Mouse (Mus musculus): Measurements from ENCODE around the gene Tmem50b.

Tmem50b gene

DNA sequence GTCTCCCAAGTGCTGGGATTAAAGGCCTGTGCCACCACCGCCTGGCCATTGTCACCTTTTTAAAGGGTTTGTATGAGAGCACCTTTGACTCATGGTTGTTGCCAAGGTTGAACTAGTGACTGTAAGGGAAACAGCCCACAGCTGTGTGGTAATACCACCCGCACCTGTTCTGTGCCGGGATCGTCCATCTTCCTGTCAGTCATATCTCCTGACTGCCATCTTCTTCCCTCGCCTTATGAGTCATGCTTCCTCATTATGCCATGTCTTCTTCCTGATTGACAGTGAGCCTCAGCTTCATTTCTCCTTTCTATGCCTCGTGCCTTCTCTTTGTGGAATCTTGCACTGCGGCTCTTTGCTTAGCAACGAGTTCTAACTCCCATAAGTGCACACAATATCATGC is 9.4 kb upstream of the Tmem50b start:
- no peak for DNase-seq

DNA sequence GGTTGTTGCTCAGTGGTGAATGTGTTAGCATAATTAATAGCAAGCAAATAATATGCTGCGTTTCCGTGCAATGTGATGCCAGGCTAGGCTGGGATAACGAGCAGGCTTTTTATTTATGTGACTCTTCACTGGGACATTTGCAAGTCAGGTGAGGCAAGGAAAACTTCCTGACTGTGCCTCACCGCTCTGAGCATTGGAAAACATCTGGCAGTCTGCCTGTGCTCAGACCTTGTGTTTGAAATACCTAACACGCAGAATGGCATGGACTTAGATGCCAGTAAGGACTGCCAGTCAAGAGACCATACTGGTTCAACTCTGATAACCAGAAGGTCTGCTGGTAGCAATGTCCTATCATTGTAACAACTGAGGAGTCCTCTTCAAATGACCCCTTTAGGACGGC is 7.6 kb upstream of the Tmem50b start:
- DNase-seq = no peak

DNA sequence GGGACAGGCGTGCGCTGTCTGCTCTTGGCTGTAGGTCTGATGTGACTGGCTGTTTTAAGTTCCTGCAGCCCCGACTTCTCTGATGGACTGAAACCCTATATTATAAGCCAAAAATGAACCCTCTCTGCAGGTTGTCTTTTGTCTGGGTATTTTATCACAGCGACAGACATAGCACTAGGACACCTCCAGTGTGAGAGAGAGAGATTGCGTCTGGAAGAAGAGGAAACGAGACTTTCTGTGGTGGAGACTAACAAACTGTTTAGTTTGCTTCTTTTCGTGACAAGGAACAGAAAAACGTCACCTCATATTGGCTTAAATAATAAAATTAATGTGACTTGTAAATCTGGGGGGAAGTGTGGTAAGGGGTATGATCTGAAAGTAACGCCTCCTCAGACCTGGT is 4.1 kb upstream of the Tmem50b start:
- DNase-seq = no peak

DNA sequence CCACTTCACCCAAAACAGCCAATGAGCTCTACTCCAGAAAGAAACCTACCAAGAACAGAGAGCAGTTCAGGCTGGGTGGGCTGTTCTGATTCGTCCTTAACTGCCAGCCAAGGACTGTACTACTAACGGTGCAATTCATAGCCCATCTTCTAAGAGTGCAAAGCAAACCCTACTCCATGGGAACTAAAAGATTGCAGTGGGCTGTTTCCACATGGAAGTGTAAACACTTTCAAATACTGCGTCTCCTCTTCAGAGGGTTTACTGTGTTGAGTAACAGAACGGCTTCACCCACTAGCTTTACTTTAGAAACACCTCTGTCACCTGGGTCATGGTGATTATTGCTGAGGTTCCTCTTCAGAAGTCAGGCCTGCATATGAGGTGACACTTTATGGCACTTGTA is 3.5 kb upstream of the Tmem50b start:
- no peak for DNase-seq

DNA sequence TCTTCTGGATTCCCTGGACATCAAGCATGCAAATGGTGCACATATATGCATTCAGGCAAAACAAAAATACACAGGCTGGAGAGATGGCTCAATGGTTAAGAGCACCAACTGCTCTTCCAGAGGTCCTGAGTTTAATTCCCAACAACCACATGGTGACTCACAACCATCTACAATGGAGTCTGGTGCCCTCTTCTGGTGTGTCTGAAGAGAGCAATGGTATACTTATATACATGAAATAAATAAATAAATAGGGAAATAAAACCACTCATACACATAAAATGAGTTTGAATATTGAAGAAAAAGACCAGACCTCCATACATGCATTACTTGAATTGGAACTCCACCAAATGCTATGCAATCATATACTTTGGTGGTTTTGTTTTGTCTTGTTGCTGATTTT is 1.6 kb upstream of the Tmem50b start:
- no peak for DNase-seq

DNA sequence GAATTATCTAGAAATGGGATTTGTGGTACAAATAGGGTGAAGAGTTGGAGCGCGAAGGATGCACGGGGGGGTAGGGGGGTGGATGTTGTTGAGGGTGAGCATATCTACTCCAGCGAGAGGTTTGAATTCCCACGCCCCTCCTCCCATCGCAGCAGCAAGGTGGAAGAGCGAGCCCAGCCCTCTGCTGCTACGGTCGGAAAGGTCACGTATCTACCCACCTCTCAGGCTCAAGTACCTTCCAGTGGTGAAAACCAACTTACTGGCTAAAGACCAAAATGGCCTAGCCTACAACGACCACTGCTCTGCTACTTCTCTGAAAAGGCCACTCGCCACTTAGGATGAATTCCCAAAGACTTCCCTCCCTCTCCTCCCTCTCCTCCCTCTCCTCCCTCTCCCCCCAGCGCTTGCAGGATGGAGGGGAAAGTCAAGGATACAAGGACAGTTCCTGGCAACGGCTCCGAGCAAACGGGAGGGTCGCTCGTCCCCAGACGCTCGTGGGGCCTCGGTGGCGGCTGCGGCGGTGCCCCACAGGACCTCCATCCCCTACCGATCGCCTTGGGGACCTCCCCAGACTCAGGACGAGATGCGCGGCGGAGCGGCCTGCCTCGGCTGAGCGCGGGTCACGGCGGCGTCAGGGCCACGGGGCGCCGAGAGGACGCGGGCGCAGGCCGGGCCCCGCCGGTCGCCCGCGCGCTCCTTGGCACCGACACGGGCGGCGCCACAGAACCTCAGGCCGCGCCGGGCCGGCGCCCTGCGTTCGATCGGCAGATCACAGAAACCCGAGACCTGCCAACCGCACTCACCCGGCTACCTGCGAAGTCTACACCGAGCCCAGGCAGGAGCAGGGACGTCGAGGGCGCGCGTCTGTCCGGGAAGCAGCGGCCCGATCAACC is 575 bp downstream of the Tmem50b start:
- no peak for DNase-seq

DNA sequence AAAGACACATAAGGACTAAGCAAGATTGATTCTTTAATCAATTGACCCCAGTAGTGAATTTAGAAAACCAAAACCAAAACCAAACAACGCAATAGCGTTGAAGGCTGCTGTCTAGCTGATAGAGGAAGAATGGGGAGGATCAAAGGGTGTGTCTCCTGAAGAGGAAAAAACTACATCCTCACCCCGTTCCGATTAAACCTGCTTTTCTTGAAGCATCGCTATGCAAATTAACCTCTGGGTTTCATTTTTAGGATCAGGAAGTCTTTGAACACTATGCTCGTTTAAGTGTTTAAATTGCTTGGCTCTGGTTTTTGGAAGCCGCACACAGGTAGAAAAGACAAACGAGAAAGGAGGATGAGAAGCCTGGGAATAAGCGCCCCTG is 1.2 kb downstream of the Tmem50b start:
- DNase-seq = no peak

DNA sequence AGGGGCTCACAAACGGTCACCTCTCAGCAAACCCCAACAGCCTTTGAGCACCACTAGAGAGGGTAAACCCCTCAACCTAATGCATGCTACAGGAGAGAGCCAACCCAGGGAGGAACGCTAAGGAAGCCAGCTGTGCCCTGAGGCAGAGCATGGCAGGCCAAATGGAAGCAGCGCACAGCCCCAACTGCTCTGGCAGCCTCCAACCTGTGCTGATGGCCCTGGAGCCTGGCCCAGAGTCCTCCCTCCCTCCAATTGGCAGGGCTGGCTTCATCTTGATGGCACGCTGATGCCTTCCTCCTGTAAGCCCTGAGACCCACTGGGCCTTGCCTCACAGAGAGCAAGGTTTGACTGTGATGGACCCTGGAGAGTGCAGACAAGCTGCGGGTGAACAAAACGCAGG is 2.5 kb downstream of the Tmem50b start:
- DNase-seq = peak; percentile 66

DNA sequence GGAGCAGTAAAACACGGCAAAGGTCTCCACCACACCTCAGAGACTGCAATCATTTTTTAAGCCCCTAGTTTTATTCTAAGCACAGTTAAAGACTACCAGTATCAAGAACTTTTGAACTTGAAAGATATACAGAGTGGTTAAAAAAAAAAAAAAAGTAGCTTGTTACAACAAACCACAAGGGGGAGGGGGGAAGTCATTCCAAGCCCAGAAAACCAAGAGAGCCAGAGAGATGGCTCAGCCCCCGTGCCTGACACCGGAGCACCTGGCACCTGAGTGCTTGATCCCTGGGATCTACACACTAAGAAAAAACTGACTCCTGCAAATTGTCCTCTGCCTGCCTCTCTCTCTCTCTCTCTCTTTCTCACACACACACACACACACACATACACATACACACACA is 4.3 kb downstream of the Tmem50b start:
- DNase-seq = no peak

DNA sequence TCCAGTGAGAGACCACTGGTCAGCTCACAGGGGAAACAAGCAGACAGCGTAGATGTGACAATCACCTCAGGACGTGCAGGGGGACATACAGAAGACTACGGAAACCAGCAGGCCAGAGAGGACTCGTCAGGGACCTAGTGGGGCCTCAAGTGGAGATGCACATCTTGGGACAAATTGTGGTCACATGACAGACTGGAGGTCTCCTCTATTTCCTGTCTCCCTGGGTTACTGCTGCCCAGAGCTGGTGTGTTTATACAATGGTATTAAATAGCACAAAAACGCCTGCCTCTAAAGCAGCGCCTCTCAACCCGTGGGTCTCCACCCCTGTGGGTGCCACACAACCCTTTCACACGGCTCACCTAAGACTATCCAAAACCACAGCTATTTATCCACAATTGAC is 5.4 kb downstream of the Tmem50b start:
- no peak for DNase-seq

DNA sequence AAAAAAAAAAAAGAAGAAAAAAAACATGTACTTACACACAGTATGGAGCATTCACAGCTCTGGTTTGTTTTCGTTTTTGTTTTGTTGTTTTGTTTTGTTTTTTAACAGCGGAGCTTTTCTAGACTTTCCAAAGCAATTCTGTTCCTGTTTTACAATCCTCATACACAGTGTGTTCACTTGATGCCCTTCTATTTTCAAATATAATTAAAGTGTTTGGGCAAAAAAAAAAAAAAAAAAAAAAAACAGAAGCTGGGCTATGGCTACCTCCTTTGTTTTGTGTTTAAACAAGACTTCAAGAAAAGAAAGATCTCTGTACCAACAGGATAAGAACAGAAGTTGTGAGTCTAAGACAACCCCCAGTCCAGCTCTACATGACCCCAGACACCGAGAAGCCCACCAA is 8.9 kb downstream of the Tmem50b start:
- DNase-seq = no peak

DNA sequence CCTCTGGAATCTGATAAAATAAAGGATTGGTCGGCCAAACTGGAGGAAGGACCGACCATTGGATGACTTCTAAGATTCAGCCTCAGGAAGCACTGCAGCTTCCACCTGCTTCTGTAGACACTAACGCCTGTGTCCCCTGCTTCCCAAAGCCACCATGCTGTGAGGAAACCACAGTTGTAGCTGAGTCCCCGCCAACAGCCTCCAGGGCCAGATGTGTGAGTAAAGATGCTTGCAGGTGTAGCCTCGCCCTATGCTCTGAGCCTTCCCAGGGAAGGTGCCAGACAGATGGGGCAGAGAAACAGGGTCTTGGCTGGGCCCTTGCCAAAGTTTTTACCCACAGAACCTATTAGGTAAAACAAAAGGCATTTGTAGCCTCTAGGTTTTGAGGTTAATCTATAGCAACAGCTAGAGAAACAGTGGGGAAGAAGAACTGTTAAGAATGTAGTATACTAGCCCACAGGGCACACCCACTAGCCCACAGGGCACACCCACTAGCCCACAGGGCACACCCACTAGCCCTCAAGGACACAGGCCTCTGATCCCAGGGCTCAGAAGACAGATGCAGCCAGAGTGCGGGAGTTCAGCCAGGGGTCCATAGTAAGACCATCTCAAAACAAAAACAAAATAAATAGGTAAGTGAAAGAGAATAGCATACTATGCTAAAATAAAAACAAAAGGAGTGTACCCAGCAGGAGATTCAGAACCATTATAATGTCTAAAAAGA is 9.7 kb downstream of the Tmem50b start:
- no peak for DNase-seq

DNA sequence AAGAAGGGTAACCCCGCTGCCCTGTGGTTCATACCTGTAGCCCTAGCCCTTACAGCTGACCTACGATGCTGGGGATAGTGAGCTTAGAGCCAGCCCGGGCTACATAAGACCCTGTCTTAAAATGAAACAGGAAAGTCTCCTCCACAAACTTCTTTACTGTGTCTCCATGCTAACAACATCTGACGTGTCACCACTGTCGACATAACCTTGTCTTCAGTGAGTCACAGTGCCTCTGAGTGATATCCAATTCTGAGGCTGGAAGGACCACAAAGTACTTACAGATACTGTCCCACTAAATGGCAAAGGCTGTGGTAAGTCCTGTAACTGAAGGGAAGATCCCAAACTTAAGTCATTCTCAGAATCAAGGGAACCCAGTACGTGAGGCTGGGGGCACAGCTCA is 11.4 kb downstream of the Tmem50b start:
- no peak for DNase-seq

DNA sequence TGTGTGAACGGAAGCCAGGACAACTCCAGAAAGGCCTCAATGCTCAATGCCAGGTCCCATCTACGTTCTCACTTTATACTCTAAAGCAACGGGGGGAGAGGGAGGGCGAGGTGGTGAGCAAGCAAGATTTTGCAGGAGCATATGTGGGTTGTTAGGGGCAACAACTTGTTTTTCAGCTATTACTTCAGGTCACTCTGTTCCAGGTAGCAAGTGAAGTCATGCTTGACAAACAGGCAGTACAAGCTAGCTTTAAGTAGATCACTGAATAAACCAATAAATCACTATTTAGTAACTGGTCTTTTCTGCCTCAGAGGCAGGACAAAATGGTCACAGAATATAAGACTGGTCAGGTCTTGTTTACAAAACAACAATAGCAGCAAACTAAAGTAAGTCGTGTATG is 12.0 kb downstream of the Tmem50b start:
- DNase-seq = no peak

DNA sequence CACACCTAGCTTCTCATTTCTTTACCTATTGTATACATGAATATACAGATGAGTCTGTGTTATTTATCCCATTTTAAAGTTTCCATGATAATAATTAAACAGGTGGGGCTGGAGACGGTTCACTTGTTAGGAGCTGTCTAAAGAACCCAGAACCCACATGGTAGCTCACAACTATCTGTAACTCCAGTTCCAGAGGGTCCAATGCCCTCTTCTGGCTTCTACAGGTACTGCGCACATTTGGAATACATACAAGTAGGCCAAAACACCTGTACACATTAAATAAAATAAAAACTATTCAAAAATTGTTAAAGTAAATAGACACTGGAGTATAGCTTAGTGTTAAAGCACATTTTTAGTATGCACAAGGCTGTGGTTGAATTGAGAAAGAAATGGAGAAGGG is 15.3 kb downstream of the Tmem50b start:
- no peak for DNase-seq

DNA sequence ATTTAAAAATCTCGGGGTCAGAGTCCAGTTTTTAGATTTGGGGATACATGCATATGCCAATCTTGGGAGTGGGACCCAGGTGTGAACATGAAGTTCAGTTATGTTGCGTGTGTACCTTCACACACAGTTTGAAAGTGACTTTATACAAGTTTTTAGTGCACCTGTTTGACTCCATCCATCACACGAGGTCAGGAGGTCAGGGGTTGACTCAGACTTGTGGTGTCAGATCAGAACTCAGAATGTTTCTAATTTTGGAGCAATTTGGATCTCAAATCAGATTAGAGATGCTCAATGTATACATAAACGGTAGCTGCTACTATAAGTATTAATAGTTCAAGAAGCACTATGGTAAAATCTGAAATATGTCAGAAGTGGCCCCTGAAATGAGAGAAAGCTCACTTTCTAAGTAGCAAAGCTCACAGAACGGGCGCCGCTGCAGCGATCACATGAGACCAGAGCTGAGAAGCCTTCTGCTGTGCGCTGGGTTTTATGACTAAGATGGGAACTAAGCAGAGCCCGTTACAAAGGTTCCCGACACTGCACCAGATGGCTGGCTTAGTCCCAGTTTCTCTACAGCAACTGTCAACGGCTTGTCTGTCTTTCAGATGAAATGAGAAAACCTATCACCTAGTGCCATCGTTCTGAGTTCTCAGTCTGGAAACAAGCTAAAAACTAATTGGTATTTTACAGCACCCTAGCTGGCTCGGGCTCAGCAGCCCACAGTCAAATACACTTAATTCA is 18.4 kb downstream of the Tmem50b start:
- DNase-seq = no peak

DNA sequence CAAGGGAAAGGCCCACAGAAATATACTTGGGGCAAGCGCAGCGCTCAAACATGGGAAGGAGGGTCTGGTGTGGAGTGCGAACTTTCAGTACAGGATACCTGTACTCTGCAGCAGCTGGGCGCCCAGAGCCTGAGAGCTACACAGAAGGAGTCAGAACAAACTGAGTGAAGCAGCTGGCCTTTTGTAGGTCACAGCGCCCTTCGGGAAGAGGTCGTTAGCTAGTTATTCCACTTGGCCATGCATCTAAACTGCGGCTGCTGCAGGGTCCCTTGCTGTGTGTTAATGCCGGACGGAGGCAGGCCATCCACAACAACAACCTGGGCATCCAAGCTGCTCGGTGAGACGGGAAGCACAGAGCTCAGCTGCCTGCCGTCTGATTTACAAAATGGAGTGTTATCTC is 22.4 kb downstream of the Tmem50b start:
- DNase-seq = no peak

DNA sequence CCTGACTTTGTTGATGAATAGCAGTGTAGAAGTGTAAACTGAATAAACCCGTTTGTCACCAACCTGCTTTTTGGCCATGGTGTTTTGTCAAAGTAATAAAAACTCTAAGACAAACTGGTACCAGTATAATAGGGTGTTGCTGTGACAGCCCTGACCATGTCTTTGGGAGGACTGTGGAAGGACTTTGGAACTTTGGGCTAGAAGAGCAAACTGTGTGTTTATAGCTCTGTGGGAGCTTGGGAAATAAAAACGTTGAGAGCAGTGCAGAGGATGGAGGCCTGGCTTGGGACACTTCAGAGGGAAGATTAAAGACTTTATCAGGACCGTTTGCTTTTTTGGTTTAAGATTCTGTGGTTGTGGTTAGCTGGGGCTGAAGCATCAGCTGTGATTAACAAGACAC is 26.5 kb downstream of the Tmem50b start:
- no peak for DNase-seq

DNA sequence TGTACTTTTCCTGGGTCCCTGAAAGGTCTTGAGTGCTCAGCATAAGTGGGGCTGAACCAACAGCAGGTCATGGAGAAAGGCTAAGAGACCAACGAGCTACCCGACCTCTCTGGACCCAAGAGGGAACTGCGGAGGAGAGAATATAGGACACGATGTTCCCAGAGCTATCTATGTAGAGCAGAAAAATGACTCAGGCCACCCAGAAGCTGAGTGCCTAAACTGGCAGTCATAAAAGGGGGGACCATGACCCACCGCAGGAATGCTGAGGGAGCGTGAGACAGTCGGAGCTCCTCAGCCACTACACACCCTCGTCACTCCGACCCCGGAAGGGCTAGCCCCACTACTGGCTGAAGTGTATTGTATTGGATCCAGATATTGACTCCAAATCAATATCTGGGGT is 28.6 kb downstream of the Tmem50b start:
- no peak for DNase-seq

DNA sequence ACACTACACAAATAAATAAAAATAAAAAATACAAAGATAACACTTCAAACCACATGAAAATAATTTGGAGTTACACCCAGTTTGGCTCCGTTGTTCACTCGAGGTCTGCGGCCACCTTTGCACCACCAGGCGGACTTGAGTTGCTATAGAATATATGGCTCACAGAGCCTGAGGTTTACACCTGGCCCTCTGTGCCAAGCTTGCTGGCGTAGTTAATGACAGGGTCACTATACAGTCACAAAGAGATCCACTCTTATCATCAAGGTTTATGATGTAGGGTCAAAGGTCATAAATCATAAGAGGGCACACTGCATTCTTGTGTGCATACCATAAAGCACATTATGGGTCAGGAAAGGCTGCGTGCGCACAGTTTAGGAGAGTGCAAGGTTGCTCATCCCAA is 31.6 kb downstream of the Tmem50b start:
- no peak for DNase-seq

DNA sequence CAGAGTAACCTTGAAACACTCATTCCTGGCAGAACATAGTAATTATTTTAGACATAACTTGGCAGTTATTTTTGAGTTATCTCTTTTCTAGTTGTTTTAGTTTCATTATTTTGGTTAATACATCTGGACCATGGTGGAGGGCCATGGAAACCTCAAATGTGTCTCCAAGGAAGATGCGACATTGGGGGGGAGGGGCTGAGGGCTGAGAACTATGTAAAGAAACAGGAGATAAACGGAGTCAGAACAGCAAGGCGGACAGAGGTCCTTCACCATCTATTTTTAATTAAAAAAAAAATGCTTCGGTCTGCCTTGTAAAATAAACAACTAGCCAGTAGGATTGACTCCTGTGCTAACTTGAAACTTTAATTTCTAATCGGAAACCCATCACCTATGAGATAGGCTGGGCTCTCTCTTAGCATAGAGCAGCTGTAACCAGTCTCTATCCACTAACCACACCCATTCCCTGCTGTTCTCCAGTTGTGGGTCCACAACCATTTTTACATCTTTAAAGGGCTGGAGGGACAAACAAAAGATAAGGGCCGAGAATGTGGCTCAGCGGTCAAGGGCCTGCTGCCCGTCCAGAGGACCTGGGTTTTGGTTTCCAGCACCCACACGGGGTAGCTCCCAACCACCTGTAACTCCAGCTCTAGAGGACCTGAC is 32.2 kb downstream of the Tmem50b start:
- DNase-seq = no peak

DNA sequence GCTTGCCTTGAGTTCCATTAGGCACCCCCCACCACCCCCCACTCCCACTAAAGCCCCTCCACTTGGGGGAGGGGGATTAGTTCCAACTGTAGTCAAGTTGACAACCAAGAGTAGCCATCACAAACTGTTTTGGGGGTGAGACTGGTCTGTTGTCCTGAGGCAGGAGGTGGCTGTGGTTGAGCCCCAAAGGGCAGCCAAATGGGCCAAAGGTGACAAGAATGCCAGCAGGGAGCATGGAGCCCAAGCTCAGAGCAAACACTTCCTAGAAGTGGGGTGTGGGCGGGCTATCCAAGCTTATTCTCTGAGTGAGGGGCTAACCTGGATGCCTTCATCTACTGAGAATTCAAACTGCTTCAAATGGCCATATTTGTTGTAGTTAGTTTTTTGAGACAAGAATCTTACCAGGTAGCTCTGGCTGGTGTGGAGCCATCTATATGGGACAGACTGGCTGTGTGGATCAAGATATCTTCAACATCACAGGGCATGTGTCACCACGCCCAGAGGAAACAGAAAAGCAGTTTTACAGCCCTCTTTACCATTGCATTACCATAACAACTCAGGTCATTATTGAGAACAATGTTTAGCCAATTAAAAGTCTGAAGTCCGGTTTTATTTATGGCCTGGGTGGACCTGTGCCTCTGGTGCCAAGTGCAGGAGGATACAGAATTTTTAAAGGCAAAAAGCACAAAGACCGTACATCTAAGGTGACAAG is 32.9 kb downstream of the Tmem50b start:
- DNase-seq = no peak

All from cerebellum, adult 8-10 months (tissue).